Mouse (Mus musculus): ENCODE measurements at regions not wholly inside any gene's neighbourhood (a gene's known extent, or its start where the extent isn't known, plus 50 kb on each side); places are given as distances from the start of the nearest gene placed in this dataset.

DNA sequence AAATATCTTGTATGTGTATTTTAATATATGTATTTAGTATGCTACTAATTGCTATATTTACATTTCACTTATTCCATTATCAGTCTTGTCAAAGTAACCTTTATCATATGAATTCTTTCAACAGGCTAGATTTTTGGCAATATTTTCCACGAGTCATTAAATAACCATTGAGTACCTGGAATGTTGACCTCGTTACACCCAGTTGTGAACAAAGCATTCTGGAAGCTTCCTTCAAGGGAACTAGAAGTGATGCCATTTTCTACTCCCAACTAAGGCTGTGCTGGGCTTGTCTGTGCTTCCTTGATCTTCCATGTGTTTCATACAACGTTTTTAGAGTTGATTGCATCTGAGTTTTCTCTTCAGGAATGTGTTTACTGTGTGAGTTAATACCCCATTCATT is 410.6 kb downstream of the Ppargc1a start:
- no peak for DNase-seq (ENCODE audit: extremely low spot score in 1 of 2, low spot score in 1 of 2)

- DNase-seq (ENCODE audit: extremely low spot score in 1 of 2, low spot score in 1 of 2): no peak
Measured at GRCm38 (mm10) chr5:51144842-51145241, 422.7 kb downstream of the Ppargc1a start.

DNA sequence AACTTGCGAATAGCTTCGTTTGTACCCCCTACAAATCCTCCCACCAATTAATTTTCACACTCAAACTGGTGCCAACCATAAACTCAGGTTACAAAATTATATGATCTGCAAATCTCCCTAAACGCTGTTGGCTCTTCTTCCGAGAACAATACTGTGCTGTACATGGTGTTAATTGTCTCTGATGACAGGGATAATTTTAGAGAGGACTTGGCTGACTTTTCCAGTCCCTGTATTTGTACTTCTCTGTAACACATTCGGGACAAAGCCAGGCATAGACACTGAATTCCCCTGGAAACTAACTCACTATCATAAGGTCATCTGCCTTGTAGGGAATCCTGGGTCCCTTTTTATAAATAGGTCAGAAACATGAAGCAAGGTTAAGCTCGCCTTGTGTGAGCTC is 442.4 kb downstream of the Ppargc1a start:
- no peak for DNase-seq (ENCODE audit: extremely low spot score in 1 of 2, low spot score in 1 of 2)

DNA sequence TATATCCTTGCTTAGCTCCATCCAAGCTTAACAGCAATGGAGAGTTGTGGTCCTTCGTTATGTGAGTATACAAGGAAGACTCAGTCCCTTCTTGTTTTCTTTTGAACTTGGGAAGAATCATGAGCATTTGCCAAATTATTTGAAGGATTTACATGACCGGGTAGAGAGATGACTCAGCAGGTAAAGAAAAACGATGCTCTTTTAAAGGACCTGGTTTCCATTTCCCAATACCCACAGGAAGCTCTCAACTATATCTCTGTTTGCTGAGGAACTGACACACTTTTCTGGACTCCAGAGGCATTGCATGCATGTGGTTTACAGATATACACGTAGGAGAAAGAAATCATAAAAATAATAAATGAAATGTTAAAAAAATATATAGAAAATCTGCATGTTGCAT is 457.5 kb downstream of the Ppargc1a start:
- DNase-seq (ENCODE audit: extremely low spot score in 1 of 2, low spot score in 1 of 2): no peak

DNA sequence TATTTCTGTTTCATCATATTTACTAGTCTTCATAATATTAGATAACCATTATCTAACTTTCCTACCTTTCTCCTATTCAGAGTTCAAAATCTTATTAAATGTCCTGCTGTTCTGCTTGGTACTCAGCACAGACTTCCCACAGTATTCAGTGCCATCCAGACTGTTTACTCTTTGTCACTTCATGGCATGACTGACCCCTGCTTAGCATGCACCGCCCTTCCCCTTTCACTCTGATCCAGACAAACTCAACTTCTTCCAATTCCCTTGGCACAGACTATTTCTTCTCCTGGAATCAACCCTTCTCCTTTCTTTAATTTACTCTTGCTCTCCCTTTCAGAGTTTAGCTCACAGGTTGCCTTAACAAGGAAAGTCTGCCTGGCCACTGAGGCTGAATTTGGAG is 458.8 kb downstream of the Ppargc1a start:
- DNase-seq (ENCODE audit: extremely low spot score in 1 of 2, low spot score in 1 of 2): peak in 1 of 2 experiments; percentile 8

DNA sequence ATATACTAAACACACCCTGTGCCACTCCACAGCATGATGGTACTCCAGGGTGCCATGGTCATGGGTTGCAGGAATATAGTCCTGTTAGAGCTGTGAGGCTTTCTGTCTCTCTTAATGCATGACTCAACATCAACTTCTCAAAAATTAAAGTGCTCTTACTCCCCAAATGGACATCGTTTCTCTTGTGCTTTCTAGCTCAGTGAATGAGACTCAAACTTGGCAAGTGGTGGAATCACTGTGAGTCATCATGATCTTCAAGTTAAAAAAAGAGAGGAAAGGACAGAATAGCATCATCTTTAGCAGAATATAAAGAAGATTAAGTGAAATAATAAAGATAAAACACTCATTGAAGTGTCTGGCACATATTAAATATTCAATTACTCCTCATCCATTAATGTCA is 459.3 kb downstream of the Ppargc1a start:
- DNase-seq (ENCODE audit: extremely low spot score in 1 of 2, low spot score in 1 of 2): peak in 1 of 2 experiments; percentile 41

- no peak for DNase-seq (ENCODE audit: extremely low spot score in 1 of 2, low spot score in 1 of 2)
Measured at GRCm38 (mm10) chr5:51099902-51100301, 467.6 kb downstream of the Ppargc1a start.

DNA sequence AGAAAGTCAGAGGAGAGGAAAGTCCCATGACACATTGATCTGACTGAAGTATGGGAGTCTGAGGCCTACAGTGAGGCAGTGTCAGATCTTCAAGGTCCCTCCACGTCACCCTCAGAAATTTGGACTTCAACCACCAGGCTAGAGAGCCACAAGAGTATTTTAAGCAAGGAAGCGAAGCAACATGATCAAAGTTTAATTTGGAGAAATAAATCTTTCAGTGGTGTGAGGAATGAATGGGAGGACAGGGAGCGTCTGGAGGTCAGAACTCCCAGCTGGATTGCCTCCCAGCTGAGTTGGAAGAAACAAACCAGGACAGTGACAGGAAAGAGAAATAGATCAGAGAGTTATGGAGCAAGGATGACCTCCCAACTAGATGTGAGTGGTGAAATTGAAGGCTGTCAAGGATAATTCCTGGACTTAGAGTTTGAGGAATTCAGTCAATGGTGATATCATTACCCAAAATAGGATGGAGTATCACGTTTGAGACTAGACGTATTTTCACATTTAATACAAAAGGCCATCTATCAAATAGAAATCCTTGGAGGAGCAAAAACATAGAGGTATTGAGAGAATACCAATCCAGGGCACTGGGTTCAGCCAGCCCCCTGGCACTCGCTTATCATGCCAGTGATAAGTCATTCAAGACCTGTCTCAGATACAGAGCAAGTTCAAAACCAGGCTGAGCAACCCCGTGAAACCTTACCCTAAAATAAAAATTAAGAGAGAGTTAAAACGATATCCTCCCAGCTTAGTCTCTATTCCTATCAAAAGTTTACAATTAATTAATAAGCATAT is 494.7 kb downstream of the Ppargc1a start:
- DNase-seq (ENCODE audit: extremely low spot score in 1 of 2, low spot score in 1 of 2): no peak

GRCm38 (mm10) chr5:51072146-51072545 is 495.4 kb downstream of the Ppargc1a start:
- no peak for DNase-seq (ENCODE audit: extremely low spot score in 1 of 2, low spot score in 1 of 2)

DNA sequence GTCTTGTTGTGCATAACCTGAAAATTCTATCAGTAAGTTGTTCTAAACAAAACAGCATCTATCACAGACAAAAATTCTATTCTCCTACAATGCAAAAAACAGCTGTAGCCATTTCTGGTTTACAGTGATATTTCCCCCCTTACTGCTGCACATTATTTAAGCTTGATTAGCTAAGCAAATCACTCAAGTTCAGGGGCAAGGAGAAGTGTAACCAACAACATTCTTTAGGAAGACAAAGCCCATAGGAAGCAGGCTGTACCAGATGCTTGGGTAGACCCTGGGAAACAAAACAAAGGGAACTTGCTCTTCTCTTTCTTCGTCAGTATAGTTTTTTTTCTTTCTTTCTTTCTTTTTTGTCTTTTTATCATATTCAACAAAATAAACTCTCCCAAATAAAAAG is 497.9 kb downstream of the Ppargc1a start:
- no peak for DNase-seq (ENCODE audit: extremely low spot score in 1 of 2, low spot score in 1 of 2)

DNA sequence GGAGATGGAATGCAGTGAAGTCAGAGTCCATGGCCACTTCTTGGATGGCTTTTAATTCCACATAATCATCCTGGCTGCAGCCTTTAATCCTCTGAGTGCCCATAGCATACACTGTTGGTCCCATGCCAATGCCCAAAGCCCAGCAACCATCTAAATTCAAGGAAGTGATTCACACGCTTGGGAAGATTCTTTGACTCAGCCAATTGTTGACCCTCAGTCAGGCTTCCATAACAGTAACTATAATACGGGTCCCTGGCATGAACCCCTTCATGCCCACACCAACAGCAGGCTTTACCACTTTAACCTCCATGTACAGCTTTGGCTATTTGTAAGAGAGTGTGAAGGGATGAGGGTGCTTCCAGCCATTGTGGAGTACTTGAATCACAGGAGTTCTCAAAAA is 521.7 kb downstream of the Ppargc1a start:
- DNase-seq (ENCODE audit: extremely low spot score in 1 of 2, low spot score in 1 of 2): no peak

GRCm38 (mm10) chr5:51041541-51042217 is 525.8 kb downstream of the Ppargc1a start:
- no peak for DNase-seq (ENCODE audit: extremely low spot score in 1 of 2, low spot score in 1 of 2)

DNA sequence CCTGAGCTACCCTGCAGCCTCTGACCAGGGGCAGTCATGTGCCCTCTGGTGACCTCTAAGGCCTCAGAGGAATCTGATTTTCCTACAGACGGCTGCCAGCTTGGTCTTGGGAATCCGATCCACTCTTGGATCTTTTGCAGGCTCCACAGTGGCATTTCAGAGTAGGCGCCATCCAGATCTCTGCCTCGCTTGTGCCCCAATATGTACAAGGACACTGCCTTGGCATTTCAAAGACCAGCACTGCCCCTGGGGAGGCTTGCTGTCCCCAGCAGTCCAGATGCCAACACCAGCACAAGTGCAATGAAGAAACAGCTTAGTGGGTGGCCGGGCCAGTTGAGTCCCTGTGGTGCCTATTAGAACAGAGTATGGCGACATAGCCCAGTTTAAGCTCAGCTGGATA is 526.6 kb downstream of the Ppargc1a start:
- DNase-seq (ENCODE audit: extremely low spot score in 1 of 2, low spot score in 1 of 2): no peak

DNA sequence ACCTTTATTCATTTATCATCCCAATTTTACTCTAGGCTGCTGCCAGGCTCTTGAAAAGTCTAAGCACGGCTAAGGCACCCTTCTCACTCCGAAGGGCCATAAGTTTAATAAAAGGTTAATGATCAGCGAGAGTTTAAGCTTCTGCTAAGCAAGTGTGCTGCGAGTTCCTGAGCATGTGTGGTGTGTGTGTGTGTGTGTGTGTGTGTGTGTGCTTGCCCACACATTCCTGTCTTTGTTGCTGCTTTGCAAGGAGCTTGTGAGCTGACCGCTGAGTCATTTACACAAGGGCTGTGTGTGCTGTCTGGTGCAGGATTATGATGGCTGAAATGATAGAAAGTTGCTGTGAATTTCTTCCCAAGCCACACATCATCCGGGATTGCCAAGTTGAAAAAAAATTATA is 527.1 kb downstream of the Ppargc1a start:
- DNase-seq (ENCODE audit: extremely low spot score in 1 of 2, low spot score in 1 of 2): no peak

DNA sequence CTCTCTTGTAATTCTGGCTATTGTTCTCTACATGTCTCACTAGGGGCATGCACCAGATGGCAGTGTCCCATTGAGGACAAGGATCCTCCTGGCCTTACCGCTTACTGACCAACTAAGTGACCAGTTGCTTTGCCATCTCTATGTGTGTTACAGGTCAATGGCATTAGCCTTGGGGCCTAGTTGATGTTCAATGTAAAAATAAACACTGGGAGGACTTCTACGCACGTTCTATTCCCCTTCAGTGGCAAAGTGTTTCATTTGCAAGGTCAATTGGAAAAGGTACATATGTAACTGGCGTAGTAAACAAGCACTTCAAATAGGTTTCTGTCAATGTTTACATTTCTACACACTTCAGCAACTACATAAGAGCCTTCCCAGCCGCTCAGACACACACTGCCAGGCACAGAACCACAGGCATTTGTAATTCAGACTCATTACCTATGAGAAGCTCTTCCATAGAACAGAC is 527.8 kb downstream of the Ppargc1a start:
- no peak for DNase-seq (ENCODE audit: extremely low spot score in 1 of 2, low spot score in 1 of 2)

- no peak for DNase-seq (ENCODE audit: extremely low spot score in 1 of 2, low spot score in 1 of 2)
Measured at GRCm38 (mm10) chr5:51036450-51036990, 531.0 kb downstream of the Ppargc1a start.

GRCm38 (mm10) chr5:51028966-51029365 is 538.6 kb downstream of the Ppargc1a start:
- no peak for DNase-seq (ENCODE audit: extremely low spot score in 1 of 2, low spot score in 1 of 2)

GRCm38 (mm10) chr5:50990822-50991537 is 576.5 kb downstream of the Ppargc1a start:
- peak in 1 of 2 experiments; percentile 4 for DNase-seq (ENCODE audit: extremely low spot score in 1 of 2, low spot score in 1 of 2)
